Mouse (Mus musculus): ENCODE results near the gene Slit3. TPM values are rescaled to one million over a fixed set of nuclear protein-coding genes. Genes with fewer than 3 reads are reported as not detected.

Gene Slit3
- polyA plus RNA-seq, 1 experiment, result 6.4 TPM

DNA sequence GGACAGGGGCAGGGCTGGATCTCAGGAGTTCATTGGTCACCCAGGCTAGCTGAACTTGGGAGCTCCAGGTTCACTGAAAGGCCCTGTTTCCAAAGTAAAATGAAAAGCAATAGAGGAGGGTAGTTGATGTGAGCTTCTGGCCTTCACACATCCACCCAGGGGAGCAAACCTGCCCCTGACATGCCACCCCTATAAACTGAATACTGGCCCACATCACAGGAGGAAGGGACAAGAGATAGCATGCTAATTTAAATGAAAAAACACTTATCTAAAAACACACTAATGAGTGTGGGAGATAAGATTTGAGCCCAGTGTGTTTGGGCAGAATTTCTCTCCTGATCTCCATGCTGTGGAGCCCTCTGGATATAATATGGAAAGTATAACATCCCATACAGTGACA lies 475.0 kb downstream of the Slit3 start:
- H3K4me3 ChIP-seq (ENCODE audit: control insufficient read depth, insufficient read depth, low read length), result no peak overlapping the region
- TF ChIP-seq CTCF (IDR thresholded peaks at IDR 0.05; ENCODE audit: borderline replicate concordance, control insufficient read depth, extremely low read depth, insufficient read depth, low read length, poor library complexity), result no peak
- no peak for TF ChIP-seq POLR2A (IDR thresholded peaks at IDR 0.05; ENCODE audit: control insufficient read depth, extremely low read depth, insufficient read depth, low read length, poor library complexity)
- H3K27me3 ChIP-seq (ENCODE audit: control insufficient read depth, insufficient read depth, low read length), result no peaks in the 10 kb centered on the region

DNA sequence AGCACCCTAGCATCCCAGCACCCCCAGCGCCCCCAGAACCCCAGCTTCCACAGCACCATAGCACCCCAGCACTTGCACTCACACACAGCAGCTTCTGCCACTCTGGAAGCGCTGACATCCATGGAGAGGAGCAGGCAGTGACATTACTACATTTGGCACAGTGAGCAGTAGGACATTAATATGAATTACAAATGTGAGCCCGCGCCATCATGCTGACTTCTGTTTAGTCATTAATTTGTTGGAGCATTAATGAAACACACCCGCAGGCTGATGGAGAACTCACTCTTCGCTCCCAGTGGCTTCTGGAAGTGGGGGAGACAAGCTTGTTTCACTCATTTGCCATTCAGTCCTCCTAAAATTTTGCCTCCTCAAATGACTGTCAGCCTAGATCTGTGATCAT lies 476.9 kb downstream of the Slit3 start:
- DNase-seq, result no peak
- no peak overlapping the region for H3K27ac ChIP-seq (ENCODE audit: control insufficient read depth, insufficient read depth, low read length)
- H3K4me3 ChIP-seq (ENCODE audit: control insufficient read depth, insufficient read depth, low read length), result no peak overlapping the region
- no peaks in the 10 kb centered on the region for H3K36me3 ChIP-seq (ENCODE audit: control insufficient read depth, insufficient read depth, low read length)
- H3K4me1 ChIP-seq (replicated peaks; ENCODE audit: control insufficient read depth, insufficient read depth, low read length), result no peaks in the 10 kb centered on the region
- TF ChIP-seq CTCF (IDR thresholded peaks at IDR 0.05; ENCODE audit: borderline replicate concordance, control insufficient read depth, extremely low read depth, insufficient read depth, low read length, poor library complexity) (no peak), POLR2A (IDR thresholded peaks at IDR 0.05; ENCODE audit: control insufficient read depth, extremely low read depth, insufficient read depth, low read length, poor library complexity) (no peak)
- WGBS, result 94% methylated on average over 6 of the region's 6 CpGs
- no peaks in the 10 kb centered on the region for H3K27me3 ChIP-seq (ENCODE audit: control insufficient read depth, insufficient read depth, low read length)

More for the DNA sequence above, 475.0 kb downstream of the Slit3 start:
- no peaks in the 10 kb centered on the region for H3K36me3 ChIP-seq (ENCODE audit: control insufficient read depth, insufficient read depth, low read length)
- H3K27ac ChIP-seq (ENCODE audit: control insufficient read depth, insufficient read depth, low read length), result no peak overlapping the region
- no peaks in the 10 kb centered on the region for H3K4me1 ChIP-seq (replicated peaks; ENCODE audit: control insufficient read depth, insufficient read depth, low read length)
- DNase-seq, result no peak

DNA sequence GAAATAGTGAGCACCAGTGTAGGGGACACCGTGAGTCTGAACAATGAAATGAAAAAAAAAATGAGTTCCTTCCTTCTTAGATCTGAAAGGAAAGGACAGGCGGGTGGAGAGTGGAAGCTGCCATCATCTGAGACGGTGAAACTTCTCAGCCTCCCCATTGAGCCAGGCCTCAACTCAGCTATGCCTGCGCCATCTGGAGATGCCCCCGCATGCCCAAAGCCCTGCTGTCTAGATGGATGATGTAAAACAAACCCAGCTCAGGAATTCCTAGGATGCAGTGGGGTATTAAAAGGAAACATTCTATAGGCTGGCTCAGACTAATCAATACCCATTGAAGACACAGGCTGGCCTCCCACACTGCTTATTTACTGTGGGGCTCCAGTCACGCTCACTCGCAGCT lies 477.7 kb downstream of the Slit3 start:
- Histone ChIP-seq H3K27me3 (ENCODE audit: control insufficient read depth, insufficient read depth, low read length) (no peaks in the 10 kb centered on the region), H3K27ac (ENCODE audit: control insufficient read depth, insufficient read depth, low read length) (no peak overlapping the region), H3K36me3 (ENCODE audit: control insufficient read depth, insufficient read depth, low read length) (no peaks in the 10 kb centered on the region), H3K4me3 (ENCODE audit: control insufficient read depth, insufficient read depth, low read length) (no peak overlapping the region), H3K4me1 (replicated peaks; ENCODE audit: control insufficient read depth, insufficient read depth, low read length) (no peaks in the 10 kb centered on the region)
- WGBS, result 86% methylated on average over 7 of the region's 7 CpGs
- no peak for DNase-seq
- no peak for TF ChIP-seq CTCF (IDR thresholded peaks at IDR 0.05; ENCODE audit: borderline replicate concordance, control insufficient read depth, extremely low read depth, insufficient read depth, low read length, poor library complexity)

DNA sequence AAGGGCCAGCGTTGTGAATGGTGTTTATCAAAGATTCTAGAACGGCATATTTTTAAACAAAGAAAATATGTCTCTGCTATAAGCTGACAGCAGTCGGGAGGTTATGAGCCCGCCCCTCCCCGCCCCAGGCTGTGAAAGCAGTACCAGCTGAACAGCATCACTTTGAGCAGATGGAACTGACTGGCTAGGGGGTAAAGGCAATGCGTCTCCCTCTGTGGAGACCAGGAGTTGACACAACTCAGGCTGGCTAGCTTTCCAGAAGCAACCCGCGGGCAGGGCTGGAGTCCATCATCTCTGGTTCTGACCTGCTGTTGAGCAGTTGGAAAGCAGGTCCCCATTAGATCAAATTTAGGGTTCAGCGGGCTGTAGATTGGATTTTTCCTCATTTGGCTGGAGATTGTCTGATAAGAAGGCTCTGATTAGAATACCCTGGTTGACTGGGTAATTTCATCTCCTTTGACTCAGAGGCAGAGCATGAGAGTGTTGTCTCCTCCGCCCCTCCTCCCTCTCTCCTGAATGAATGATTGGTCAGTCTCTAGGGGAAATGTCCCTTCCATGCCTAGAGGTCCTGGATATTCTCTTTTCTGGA lies 480.7 kb downstream of the Slit3 start:
- 86% methylated on average over 10 of the region's 10 CpGs for WGBS
- H3K36me3 ChIP-seq (ENCODE audit: control insufficient read depth, insufficient read depth, low read length), result no peaks in the 10 kb centered on the region
- no peak overlapping the region for H3K27ac ChIP-seq (ENCODE audit: control insufficient read depth, insufficient read depth, low read length)
- no peak overlapping the region for H3K4me3 ChIP-seq (ENCODE audit: control insufficient read depth, insufficient read depth, low read length)
- no peaks in the 10 kb centered on the region for H3K27me3 ChIP-seq (ENCODE audit: control insufficient read depth, insufficient read depth, low read length)
- TF ChIP-seq POLR2A (IDR thresholded peaks at IDR 0.05; ENCODE audit: control insufficient read depth, extremely low read depth, insufficient read depth, low read length, poor library complexity) (no peak), CTCF (IDR thresholded peaks at IDR 0.05; ENCODE audit: borderline replicate concordance, control insufficient read depth, extremely low read depth, insufficient read depth, low read length, poor library complexity) (no peak)
- DNase-seq, result no peak
- no peaks in the 10 kb centered on the region for H3K4me1 ChIP-seq (replicated peaks; ENCODE audit: control insufficient read depth, insufficient read depth, low read length)

DNA sequence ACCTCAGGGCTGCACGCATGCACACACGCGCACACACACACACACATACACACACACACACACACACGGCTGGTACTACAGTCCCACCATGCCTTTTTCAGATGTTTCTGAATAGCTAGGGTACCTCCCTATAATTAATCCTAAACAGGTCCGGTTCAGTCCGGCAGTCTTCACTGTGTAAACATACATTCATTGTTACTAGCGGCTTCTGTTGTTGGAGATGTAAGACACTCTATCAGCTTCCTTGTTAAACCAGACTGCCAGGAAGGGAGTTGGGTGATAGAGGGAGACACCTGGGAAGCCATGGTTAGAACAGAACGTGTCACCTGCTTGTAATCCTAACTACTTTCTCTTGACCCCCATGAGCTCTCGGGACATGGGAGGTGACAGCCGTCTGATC lies 481.6 kb downstream of the Slit3 start:
- H3K27ac ChIP-seq (ENCODE audit: control insufficient read depth, insufficient read depth, low read length), result no peak overlapping the region
- DNase-seq, result no peak
- no peaks in the 10 kb centered on the region for H3K4me1 ChIP-seq (replicated peaks; ENCODE audit: control insufficient read depth, insufficient read depth, low read length)
- no peaks in the 10 kb centered on the region for H3K36me3 ChIP-seq (ENCODE audit: control insufficient read depth, insufficient read depth, low read length)
- TF ChIP-seq POLR2A (IDR thresholded peaks at IDR 0.05; ENCODE audit: control insufficient read depth, extremely low read depth, insufficient read depth, low read length, poor library complexity) (no peak), CTCF (IDR thresholded peaks at IDR 0.05; ENCODE audit: borderline replicate concordance, control insufficient read depth, extremely low read depth, insufficient read depth, low read length, poor library complexity) (no peak)
- no peak overlapping the region for H3K4me3 ChIP-seq (ENCODE audit: control insufficient read depth, insufficient read depth, low read length)
- WGBS, result 62% methylated on average over 10 of the region's 10 CpGs
- no peaks in the 10 kb centered on the region for H3K27me3 ChIP-seq (ENCODE audit: control insufficient read depth, insufficient read depth, low read length)

DNA sequence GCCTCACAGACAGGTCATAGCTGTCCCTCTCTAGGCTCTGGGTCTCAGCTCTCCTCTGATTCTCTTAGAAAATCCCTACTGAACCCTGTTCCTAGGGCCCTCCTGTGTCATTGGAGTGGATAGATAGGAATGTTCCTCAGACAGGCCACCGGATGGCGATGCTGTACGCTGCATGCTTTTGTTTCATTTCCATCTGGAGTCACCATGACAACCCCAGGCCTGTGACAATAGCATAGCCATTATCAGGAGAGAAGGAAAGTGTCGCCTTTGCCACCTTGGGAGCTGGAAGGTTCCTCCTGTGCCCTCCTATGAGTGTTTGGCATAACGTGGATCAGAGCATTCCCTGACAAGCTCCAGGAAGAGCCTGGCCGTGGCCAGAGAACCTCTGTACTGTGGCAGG lies 482.9 kb downstream of the Slit3 start:
- no peaks in the 10 kb centered on the region for H3K36me3 ChIP-seq (ENCODE audit: control insufficient read depth, insufficient read depth, low read length)
- no peaks in the 10 kb centered on the region for H3K4me1 ChIP-seq (replicated peaks; ENCODE audit: control insufficient read depth, insufficient read depth, low read length)
- no peak for TF ChIP-seq CTCF (IDR thresholded peaks at IDR 0.05; ENCODE audit: borderline replicate concordance, control insufficient read depth, extremely low read depth, insufficient read depth, low read length, poor library complexity)
- TF ChIP-seq POLR2A (IDR thresholded peaks at IDR 0.05; ENCODE audit: control insufficient read depth, extremely low read depth, insufficient read depth, low read length, poor library complexity), result no peak
- H3K27ac ChIP-seq (ENCODE audit: control insufficient read depth, insufficient read depth, low read length), result no peak overlapping the region; the same call in 1 of the 2 replicates
- DNase-seq, result no peak
- no peak overlapping the region for H3K4me3 ChIP-seq (ENCODE audit: control insufficient read depth, insufficient read depth, low read length)
- no peaks in the 10 kb centered on the region for H3K27me3 ChIP-seq (ENCODE audit: control insufficient read depth, insufficient read depth, low read length)
- WGBS, result 91% methylated on average over 6 of the region's 6 CpGs

All from thymus, adult 2 months (tissue).